Mouse (Mus musculus): ENCODE data around the gene Mixl1. TPM values are rescaled to one million over a fixed set of nuclear protein-coding genes. Genes with fewer than 3 reads are reported as not detected.

Gene Mixl1
- total RNA-seq (2014; rRNA removed; ENCODE audit: low replicate concordance) (not detected in 2 replicates), polyA plus RNA-seq (2015; fragmentation: Nextera tagmentation; extraction: Ambion mirVana) (not detected in 2 replicates)

DNA sequence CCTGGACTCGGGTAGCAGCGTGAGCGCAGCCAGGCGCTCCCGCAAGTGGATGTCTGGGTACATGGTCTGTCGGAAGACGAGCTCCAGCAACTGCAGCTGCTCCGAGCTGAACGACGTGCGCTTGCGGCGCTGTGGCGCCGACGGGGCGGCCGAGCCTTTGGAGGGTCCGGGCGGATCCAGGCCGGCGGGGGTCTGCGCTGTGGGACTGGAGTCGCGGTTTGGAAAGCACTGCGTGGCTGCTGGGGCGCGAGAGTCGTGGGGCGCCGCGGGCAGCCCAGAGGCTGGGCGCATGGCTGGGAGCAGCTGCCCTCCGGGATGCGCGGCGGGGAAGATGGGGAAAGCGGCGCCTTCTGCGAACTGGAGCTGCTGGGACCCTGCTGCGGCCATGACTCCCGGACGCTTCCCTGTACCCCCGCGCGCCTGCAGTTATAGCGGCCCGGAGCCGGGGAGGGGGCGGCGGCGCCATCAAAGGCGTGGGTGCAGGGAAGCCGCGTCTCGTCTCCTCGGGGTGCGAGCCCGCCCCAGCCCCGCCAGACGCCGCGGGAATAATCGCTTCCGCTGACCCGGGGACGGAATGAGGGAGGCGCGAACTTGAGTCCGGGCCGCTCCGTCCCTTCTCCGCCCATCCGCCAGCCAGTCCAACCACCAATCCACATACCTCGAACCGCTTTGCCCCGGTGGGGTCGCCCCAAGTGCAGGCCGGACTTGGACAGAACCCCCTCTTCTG is at the start of gene Mixl1:
TSS of gene Mixl1 (minus strand) at position 409 of the 727 bp plus-strand sequence.
- no peak within 1 kb of the TSS for H3K27ac ChIP-seq (ENCODE audit: low read depth)
- 0 out of 2 replicates have a peak, but pooled peaks cover 7% of the 10 kb centered on the region for H3K4me1 ChIP-seq (ENCODE audit: control insufficient read depth, insufficient read depth)
- TF ChIP-seq EP300 (IDR thresholded peaks at IDR 0.05; ENCODE audit: low read depth): no peak
- under 1% methylated on average over 70 of the region's 79 CpGs for WGBS
- no peak within 1 kb of the TSS for H3K9ac ChIP-seq (replicated peaks; ENCODE audit: low read depth, low read length)
- H3K9me3 ChIP-seq (replicated peaks; ENCODE audit: control insufficient read depth, low read length): no peaks in the 10 kb centered on the region
- ATAC-seq (ENCODE audit: insufficient read depth, low read depth): no peak
- peak within 1 kb of the TSS; percentile 65 for H3K4me2 ChIP-seq (ENCODE audit: low read depth, low read length)
- peaks cover 39% of the 10 kb centered on the region for H3K27me3 ChIP-seq (ENCODE audit: control insufficient read depth, insufficient read depth, low read length)
- DNase-seq (ENCODE audit: low spot score): no peak
- peak within 1 kb of the TSS; percentile 49 for H3K4me3 ChIP-seq (ENCODE audit: low read depth, low read length)
- peaks cover 9% of the 10 kb centered on the region; the same call in 1 of the 2 replicates for H3K36me3 ChIP-seq (replicated peaks; ENCODE audit: control insufficient read depth, insufficient read depth, low read length)

- Histone ChIP-seq H3K27me3 (ENCODE audit: control insufficient read depth, insufficient read depth, low read length) (no peaks in the 10 kb centered on the region), H3K4me3 (ENCODE audit: low read depth, low read length) (no peak overlapping the region), H3K36me3 (replicated peaks; ENCODE audit: control insufficient read depth, insufficient read depth, low read length) (peaks cover 4% of the 10 kb centered on the region), H3K4me1 (ENCODE audit: control insufficient read depth, insufficient read depth) (peaks cover 27% of the 10 kb centered on the region), H3K9me3 (replicated peaks; ENCODE audit: control insufficient read depth, low read length) (no peaks in the 10 kb centered on the region), H3K9ac (replicated peaks; ENCODE audit: low read depth, low read length) (no peak overlapping the region), H3K27ac (ENCODE audit: low read depth) (no peak overlapping the region), H3K4me2 (ENCODE audit: low read depth, low read length) (no peak overlapping the region)
- no peak for DNase-seq (ENCODE audit: low spot score)
- no peak for ATAC-seq (ENCODE audit: insufficient read depth, low read depth)
- no peak for TF ChIP-seq EP300 (IDR thresholded peaks at IDR 0.05; ENCODE audit: low read depth)
- no peak for TF ChIP-seq CTCF (IDR thresholded peaks at IDR 0.05; ENCODE audit: low read depth)
- 75% methylated on average over 3 of the region's 3 CpGs for WGBS
Observed at GRCm38 (mm10) chr1:180729231-180729630, 32.4 kb upstream of the Mixl1 start.

DNA sequence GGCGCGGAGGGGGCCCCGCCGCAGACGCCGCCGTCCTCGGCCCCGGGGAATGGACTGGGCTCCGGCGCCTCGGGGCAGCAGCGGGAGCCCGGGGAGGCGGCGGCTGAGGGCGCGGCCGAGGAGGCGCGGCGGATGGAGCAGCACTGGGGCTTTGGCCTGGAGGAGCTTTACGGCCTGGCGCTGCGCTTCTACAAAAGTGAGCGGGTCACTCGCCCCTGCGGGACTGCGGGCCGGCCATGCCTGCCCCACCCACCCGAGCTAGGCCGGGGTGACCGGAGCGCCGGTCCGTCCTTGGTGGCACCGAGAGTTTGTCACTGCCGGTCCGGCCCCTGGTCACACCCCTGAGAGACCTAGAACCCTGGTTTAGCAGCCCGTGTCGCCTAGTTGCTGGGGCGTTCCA is 29.3 kb upstream of the Mixl1 start:
- peak overlapping the region; percentile 93 for H3K27ac ChIP-seq (ENCODE audit: low read depth)
- TF ChIP-seq CTCF (IDR thresholded peaks at IDR 0.05; ENCODE audit: low read depth) (no peak), EP300 (IDR thresholded peaks at IDR 0.05; ENCODE audit: low read depth) (no peak)
- DNase-seq (ENCODE audit: low spot score): no peak
- H3K4me3 ChIP-seq (ENCODE audit: low read depth, low read length): peak overlapping the region; percentile 82
- H3K9ac ChIP-seq (replicated peaks; ENCODE audit: low read depth, low read length): peak overlapping the region; percentile 92
- no peaks in the 10 kb centered on the region for H3K36me3 ChIP-seq (replicated peaks; ENCODE audit: control insufficient read depth, insufficient read depth, low read length)
- no peaks in the 10 kb centered on the region for H3K27me3 ChIP-seq (ENCODE audit: control insufficient read depth, insufficient read depth, low read length)
- peak overlapping the region; percentile 83 for H3K4me2 ChIP-seq (ENCODE audit: low read depth, low read length)
- no peaks in the 10 kb centered on the region for H3K9me3 ChIP-seq (replicated peaks; ENCODE audit: control insufficient read depth, low read length)
- H3K4me1 ChIP-seq (ENCODE audit: control insufficient read depth, insufficient read depth): peaks cover 27% of the 10 kb centered on the region
- ATAC-seq (ENCODE audit: insufficient read depth, low read depth): peak; percentile 67
- WGBS: under 1% methylated on average over 39 of the region's 42 CpGs

DNA sequence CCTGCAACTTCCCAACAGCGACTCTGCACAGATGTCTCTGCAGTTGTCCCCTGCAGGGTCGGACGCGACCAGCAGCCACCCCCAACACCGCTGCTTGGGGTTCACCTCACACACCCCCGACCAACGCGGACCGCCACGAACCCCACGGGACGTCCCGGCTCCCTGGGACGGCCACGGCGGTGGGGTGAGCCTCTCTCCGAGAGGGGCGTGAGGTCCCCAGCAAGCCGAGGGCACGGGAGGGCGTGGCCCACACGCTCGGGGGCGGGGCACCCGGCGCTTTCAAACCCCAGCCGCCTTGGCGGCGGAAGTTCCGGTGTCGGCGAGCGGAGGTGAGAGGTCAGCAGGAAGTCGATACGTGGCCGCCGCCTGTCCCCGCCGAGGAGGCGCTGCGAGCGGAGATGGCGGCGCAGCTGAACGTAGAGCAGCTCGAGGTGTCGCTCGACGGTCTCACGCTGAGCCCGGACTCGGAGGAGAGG is 28.9 kb upstream of the Mixl1 start, which contains the start of gene Acbd3:
TSS of gene Acbd3 (plus strand) at position 340 of the 476 bp plus-strand sequence.
- WGBS: 0% methylated on average over 47 of the region's 52 CpGs

DNA sequence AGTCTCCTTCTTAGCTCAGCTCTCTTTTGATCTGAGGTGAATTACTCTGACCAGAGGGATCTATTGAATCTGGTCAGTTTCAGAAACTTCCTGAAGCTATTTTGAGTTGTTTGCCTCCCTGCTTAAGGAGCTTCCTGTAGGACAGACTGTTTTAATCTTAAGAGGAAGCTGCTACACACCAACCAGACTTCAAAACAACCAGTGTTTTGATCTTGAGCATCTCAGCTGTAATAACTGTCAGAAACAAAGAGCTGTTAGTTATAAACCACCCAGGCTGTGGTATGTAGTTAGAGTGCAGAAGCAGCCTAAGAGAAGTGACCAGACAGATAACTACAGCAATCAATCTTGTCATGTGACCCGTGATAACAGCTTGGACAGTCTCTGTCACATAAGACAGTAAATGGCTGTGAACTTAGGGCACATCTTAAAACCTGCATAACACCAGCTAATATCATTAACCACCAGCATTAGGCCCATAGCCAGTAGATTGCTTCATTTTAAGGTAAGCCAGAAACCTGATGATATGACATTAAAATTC is 26.9 kb upstream of the Mixl1 start:
- peak overlapping the region; percentile 44; the same call in 1 of the 2 replicates for H3K27ac ChIP-seq (ENCODE audit: low read depth)
- H3K4me2 ChIP-seq (ENCODE audit: low read depth, low read length): no peak overlapping the region
- H3K36me3 ChIP-seq (replicated peaks; ENCODE audit: control insufficient read depth, insufficient read depth, low read length): no peaks in the 10 kb centered on the region
- H3K4me3 ChIP-seq (ENCODE audit: low read depth, low read length): no peak overlapping the region
- H3K4me1 ChIP-seq (ENCODE audit: control insufficient read depth, insufficient read depth): peaks cover 20% of the 10 kb centered on the region; the same call in 1 of the 2 replicates
- ATAC-seq (ENCODE audit: insufficient read depth, low read depth) (no peak), DNase-seq (ENCODE audit: low spot score) (no peak)
- WGBS: 24% methylated on average over 1 of the region's 1 CpGs
- H3K27me3 ChIP-seq (ENCODE audit: control insufficient read depth, insufficient read depth, low read length): no peaks in the 10 kb centered on the region
- TF ChIP-seq EP300 (IDR thresholded peaks at IDR 0.05; ENCODE audit: low read depth): no peak
- no peak for TF ChIP-seq CTCF (IDR thresholded peaks at IDR 0.05; ENCODE audit: low read depth)
- H3K9ac ChIP-seq (replicated peaks; ENCODE audit: low read depth, low read length): no peak overlapping the region
- no peaks in the 10 kb centered on the region for H3K9me3 ChIP-seq (replicated peaks; ENCODE audit: control insufficient read depth, low read length)

More for the DNA sequence above, 28.9 kb upstream of the Mixl1 start, which contains the start of gene Acbd3:
- ATAC-seq (ENCODE audit: insufficient read depth, low read depth): peak; percentile 97
- Histone ChIP-seq H3K4me3 (ENCODE audit: low read depth, low read length) (peak within 1 kb of the TSS; percentile 82), H3K27me3 (ENCODE audit: control insufficient read depth, insufficient read depth, low read length) (no peaks in the 10 kb centered on the region), H3K4me2 (ENCODE audit: low read depth, low read length) (peak within 1 kb of the TSS; percentile 83), H3K36me3 (replicated peaks; ENCODE audit: control insufficient read depth, insufficient read depth, low read length) (no peaks in the 10 kb centered on the region), H3K4me1 (ENCODE audit: control insufficient read depth, insufficient read depth) (peaks cover 27% of the 10 kb centered on the region), H3K27ac (ENCODE audit: low read depth) (peak within 1 kb of the TSS; percentile 93), H3K9ac (replicated peaks; ENCODE audit: low read depth, low read length) (peak within 1 kb of the TSS; percentile 92), H3K9me3 (replicated peaks; ENCODE audit: control insufficient read depth, low read length) (no peaks in the 10 kb centered on the region)
- TF ChIP-seq EP300 (IDR thresholded peaks at IDR 0.05; ENCODE audit: low read depth) (no peak), CTCF (IDR thresholded peaks at IDR 0.05; ENCODE audit: low read depth) (no peak)
- DNase-seq (ENCODE audit: low spot score): peak; percentile 91
